Mouse (Mus musculus): Measurements from ENCODE around the gene Tmem40.

Gene Tmem40

DNA sequence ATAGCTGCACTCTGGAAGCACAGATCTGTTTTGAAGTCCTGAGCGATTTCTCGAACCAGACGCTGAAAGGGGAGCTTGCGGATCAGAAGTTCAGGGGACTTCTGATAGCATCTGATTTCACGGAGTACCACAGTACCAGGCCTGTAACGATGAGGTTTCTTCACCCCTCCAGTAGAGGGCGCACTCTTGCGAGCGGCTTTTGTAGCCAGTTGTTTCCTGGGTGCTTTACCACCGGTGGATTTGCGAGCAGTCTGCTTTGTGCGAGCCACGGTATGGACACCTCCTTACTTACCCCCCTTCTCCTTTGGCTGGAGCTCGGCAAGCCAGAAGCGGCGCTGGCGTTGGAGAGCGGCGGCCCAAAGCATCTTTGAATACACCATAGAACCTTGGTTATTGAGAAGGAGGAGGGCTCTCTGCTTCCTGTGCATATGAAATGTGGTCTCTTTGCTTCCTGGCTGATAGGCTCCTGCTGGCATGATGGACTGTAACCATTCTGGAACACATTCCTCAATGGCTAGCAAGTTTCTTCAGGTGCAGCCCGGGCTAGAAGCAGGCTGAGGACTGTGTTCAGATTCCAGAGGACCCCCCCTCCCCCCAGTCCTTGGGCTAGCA, 8.0 kb upstream of the Tmem40 start:
- no peak for DNase-seq (ENCODE audit: low spot score)

DNA sequence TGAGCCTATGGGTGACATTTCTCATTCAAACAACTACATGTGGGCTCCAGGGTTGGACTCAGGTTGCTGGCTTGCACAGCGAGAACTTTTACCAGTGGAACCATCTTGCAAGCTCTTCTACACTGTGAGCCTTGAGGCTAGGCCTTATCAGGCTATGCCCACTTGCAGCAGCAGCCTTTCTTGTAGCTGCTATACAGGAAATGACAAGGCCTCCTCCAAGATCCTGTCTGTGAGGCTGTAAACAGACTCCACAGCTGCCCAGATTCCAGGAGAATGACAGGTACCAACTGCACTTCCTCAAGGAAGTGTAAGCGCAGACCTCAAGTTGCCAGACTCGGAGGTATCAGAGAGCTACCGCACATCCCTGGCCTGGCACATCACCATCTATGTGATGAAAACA, 6.0 kb upstream of the Tmem40 start:
- no peak for DNase-seq (ENCODE audit: low spot score)

DNA sequence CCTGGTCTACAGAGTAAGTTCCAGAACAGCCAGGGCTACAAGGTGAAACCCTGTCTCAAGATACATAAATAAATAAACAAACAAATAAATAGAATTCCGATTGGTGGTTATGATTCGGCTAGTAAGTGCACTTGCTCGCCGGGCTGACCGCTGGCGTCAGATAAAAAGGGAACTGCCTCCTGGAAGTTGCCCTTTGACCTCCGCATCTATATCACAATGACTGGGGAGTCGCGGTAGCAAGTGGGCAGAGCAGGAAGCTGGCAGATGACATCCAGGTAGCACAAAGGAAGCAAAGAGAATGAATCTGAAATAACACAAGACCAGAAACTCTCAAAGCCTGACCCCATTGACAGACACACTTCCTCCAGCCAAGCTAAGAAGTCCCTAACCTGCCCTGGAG, 5.1 kb upstream of the Tmem40 start:
- no peak for DNase-seq (ENCODE audit: low spot score)

GRCm38 (mm10) chr6:115764179-115764578, 2.0 kb upstream of the Tmem40 start:
- peak; percentile 52 for DNase-seq (ENCODE audit: low spot score)

- no peak for DNase-seq (ENCODE audit: low spot score)
Measured at GRCm38 (mm10) chr6:115760982-115761381, 1.2 kb downstream of the Tmem40 start.

DNA sequence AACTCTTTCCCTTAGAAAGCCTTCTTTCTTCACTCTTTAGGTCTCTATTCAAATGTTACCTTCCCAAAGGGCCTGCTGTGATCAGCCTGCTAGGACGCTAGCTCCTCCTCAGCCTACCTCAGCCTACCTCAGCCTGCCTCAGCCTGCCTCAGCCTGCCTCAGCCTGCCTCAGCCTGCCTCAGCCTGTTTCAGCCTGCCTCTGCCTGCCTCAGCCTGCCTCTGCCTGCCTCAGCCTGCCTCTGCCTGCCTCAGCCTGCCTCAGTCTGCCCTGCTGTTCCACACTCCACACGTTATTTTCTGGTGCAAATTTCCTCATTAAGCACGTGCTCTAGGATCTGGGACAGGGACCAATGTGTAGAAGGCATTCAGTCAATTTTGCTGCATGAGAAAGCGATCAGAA, 2.1 kb downstream of the Tmem40 start:
- no peak for DNase-seq (ENCODE audit: low spot score)

DNA sequence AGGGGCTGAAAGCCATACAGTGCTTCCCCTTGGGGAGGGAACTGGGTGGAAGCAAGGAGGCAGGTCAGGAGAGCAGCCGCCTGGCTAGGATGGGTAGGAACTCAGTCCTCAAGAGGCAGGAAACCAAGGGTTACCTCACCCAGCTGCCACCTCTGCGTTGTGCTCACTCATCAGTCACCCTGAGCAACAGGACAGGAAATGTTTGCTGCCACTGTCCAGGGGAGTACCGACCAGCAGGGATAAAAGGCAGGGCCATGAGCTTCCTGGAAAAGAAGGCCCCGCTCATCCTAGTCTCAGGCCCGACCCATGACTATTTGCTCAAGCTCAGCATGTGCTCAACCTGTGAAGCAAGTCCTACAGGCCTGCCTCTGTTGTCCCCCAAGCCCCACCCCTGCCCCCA, 2.7 kb downstream of the Tmem40 start:
- no peak for DNase-seq (ENCODE audit: low spot score)

DNA sequence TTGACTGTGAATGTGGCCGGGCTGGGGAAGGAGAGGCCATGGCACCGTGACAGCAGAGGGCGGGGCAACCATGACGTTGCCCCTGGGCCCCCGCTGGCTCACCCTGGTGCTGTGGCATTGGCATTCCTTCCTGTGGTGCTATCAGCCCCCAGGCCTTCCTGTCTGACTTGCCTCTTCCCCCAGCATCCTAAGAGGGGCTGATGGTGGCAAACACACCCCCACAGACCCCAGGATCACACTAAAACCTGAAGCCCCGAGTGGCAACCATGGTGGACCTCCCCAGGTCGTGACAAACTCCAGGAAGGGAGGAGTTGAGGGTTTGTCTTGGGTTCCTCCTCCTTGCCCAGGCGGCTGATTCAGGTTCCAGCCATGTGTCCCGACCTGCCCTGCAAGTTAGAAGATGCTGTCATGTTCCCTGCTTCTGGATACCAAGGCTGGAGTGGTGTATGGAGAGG, 3.2 kb downstream of the Tmem40 start:
- DNase-seq (ENCODE audit: low spot score): no peak

- DNase-seq (ENCODE audit: low spot score): no peak
Measured at GRCm38 (mm10) chr6:115755536-115755935, 6.7 kb downstream of the Tmem40 start.

DNA sequence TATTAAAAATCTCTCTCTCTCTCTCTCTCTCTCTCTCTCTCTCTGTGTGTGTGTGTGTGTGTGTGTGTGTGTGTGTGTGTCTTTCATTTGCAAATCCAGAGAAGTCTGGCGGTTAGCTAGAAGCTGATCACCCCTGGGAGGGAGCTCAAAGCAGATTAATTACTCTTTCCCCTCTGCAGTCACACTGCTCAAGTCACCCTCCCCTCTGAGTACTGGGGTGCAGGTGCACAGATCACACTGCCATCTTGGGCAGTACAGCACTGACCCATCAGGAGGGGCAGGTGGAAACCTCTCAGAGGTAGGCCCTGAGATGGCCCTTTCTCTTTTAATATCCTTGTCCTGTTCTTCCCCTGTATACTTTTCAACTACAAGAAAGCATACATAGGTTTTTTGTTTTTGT, 15.9 kb downstream of the Tmem40 start:
- no peak for DNase-seq (ENCODE audit: low spot score)

DNA sequence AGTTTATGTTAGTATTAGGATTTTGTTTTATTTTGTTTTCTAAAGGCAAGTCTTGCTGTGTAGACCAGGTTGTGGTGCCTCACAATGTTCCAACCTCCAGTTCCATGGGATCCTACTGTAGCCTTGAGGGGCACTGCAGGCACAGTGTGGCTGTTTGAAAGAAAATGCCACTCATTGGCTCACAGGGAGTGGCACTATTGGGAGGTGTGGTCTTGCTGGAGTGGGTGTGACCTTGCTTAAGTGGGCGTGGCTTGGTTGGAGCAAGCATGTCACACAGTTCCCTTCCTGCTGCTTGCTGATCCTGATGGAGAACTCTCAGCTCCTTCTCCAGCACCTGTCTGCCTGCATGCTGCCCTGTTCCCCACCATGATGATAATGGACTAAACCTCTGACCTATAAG, 18.6 kb downstream of the Tmem40 start:
- DNase-seq (ENCODE audit: low spot score): no peak

- no peak for DNase-seq (ENCODE audit: low spot score)
Measured at GRCm38 (mm10) chr6:115739056-115739455, 23.2 kb downstream of the Tmem40 start.

- DNase-seq (ENCODE audit: low spot score): no peak
Measured at GRCm38 (mm10) chr6:115734909-115735308, 27.3 kb downstream of the Tmem40 start.

DNA sequence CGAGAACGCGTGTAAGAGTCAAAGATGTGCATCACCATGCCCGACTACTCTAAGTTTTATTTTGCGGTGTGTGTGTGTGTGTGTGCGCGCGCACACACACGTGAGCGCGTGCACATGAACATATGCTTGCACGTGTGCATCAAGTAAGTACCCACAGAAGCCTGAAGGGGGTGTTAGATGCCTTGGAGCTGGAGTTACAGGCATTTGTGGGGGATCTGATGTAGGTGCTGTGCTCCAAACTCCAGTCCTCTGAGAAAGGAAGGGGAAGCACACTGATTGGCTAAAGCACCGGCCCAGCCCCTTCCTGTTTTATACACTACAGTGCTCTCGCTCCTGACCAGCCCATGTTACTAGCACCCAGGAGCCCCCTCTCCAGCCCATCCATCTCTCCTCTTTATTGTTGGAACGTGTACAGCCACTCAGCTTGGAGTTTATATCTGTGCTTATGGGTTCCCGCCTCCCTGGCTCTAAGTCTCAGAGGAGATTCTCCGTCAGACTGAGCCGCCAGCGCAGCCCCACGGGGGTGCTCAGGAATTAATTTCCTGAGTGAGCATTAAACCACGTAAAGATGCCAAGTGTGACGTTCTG, 29.8 kb downstream of the Tmem40 start:
- DNase-seq (ENCODE audit: low spot score): no peak

- no peak for DNase-seq (ENCODE audit: low spot score)
Measured at GRCm38 (mm10) chr6:115730560-115731342, 31.5 kb downstream of the Tmem40 start.

- no peak for DNase-seq (ENCODE audit: low spot score)
Measured at GRCm38 (mm10) chr6:115727570-115727969, 34.6 kb downstream of the Tmem40 start.

- DNase-seq (ENCODE audit: low spot score): peak; percentile 31
Measured at GRCm38 (mm10) chr6:115727108-115727507, 35.1 kb downstream of the Tmem40 start.

GRCm38 (mm10) chr6:115722246-115722645, 40.0 kb downstream of the Tmem40 start:
- no peak for DNase-seq (ENCODE audit: low spot score)

DNA sequence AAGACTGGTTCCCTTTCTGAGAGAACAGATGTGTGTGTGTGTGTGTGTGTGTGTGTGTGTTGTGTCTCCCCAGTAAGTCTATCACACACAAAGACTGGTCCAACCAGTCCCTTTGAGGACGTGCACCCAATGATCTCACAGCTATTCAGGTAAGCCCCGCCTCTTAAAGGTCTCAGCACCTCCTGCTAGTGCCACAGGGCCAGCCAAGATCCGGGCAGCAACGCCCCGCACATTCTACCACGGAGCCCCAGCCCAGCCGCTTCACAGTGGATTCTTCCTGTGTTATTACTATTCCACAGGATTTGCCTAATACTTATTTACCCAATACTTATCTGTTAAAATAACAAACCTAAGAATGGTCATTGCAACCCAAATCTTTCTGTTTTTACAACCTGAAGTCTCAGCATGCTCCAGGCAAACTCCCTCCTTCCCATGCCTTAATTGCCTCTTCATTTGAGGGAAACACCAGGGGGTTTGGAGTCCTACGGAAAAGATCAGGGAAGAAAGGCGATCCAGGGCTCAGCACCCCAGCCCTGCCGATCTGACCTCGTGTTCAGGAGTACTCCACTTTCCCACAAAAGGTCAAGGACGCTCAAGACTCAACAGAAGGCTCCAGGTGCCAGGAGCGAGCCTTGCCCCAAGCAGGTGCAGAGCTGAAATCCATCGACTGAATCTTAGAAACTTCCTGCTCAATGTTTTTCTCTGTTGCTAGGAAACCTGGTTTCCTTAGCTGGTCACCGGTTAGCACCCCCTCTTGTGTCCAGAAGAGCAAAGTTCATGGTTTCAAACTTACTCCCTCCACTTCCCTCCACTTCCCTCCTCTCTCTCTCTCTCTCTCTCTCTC, 44.3 kb downstream of the Tmem40 start:
- DNase-seq (ENCODE audit: low spot score): peak; percentile 29

DNA sequence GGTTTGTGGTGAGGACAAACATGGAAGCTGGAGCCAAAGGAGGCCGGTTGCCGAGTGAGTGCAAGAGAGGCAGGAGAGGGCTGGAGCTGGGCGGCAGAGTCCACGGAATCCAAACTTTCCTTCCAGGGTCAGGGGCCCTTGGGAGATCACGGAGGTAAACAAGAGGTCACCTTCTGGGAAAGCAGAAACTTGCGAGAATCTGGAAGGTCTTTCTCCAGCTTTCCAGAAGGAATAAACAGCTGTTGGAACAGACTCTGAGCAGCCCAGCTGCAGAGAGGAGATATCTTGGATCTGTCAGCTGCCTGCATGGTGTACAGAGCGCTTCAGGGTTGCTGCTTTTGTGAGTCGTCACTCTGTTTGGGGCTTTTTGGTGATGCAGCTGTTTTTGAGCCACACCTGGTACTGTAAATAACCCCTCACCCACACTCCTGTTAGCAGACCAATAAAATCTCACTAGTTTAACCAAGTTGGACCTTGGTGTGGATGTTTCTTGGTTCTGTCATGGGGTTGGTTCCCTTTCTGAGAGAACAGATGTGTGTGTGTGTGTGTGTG, 45.0 kb downstream of the Tmem40 start:
- DNase-seq (ENCODE audit: low spot score): no peak

GRCm38 (mm10) chr6:115711261-115711660, 50.9 kb downstream of the Tmem40 start:
- no peak for DNase-seq (ENCODE audit: low spot score)

GRCm38 (mm10) chr6:115702901-115703300, 59.3 kb downstream of the Tmem40 start:
- no peak for DNase-seq (ENCODE audit: low spot score)
